8 mouse cellular contexts compared by ENCODE assay signal in the genomic region with DNA sequence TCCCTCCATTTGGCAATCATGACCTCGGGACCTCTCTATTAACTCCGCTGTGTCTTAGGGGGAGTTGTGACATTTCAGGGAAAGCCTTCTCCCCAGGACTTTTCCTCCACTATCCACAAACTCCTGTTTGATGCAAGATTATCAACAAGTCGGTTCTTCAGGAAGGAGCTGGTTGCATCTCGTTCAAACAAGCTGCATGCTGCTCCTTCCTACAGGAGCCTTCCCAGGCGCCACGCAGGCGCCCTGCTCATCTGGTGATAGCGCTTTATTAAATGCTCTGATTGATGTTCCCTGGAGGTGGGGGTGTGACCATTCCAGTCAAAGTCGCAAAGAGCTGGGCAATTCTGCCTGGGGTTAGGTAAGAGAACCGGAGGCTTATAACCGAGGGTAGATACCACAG. TPM values are rescaled to one million over a fixed set of nuclear protein-coding genes. Genes with fewer than 3 reads are reported as not detected.
DNase-seq lines count a peak whose midpoint lies in the region; ATAC-seq lines count a peak whose summit lies in the region.

No protein-coding gene starts in this region.

- H3K27me3 ChIP-seq in kidney, embryonic 15.5 days, result peaks cover 27% of the 10 kb centered on the region
- H3K27me3 ChIP-seq in forebrain, embryonic 10.5 days (ENCODE audit: poor library complexity, severe bottlenecking), result peaks cover 75% of the 10 kb centered on the region
- H3K27me3 ChIP-seq in neural tube, embryonic 15.5 days (replicated peaks), result peaks cover 16% of the 10 kb centered on the region; the same call in 1 of the 2 replicates

- H3K4me1 ChIP-seq in kidney, embryonic 15.5 days, result peaks cover 24% of the 10 kb centered on the region
- H3K4me1 ChIP-seq in forebrain, embryonic 10.5 days, result peaks cover 23% of the 10 kb centered on the region
- peaks cover 29% of the 10 kb centered on the region for H3K4me1 ChIP-seq in neural tube, embryonic 15.5 days

- intact Hi-C loops in left cerebral cortex, postnatal 36 days (cut with DNase I), result loop anchor here (2.0 to 5.0 kb wide), 2 partner anchors 59 to 100 kb away; no protein-coding TSS in a partner anchor

- peak overlapping the region; percentile 93 for H3K4me2 ChIP-seq in kidney, embryonic 15.5 days
- peak overlapping the region; percentile 92 for H3K4me2 ChIP-seq in neural tube, embryonic 15.5 days

- H3K27ac ChIP-seq in kidney, embryonic 15.5 days, result peak overlapping the region; percentile 89
- peak overlapping the region; percentile 87 for H3K27ac ChIP-seq in forebrain, embryonic 10.5 days
- peak overlapping the region; percentile 78; the same call in 1 of the 2 replicates for H3K27ac ChIP-seq in neural tube, embryonic 15.5 days (replicated peaks)

- H3K9ac ChIP-seq in kidney, embryonic 15.5 days, result peak overlapping the region; percentile 78; the same call in 1 of the 2 replicates
- peak overlapping the region; percentile 69 for H3K9ac ChIP-seq in neural tube, embryonic 15.5 days (replicated peaks)

- H3K36me3 ChIP-seq in kidney, embryonic 15.5 days, result no peaks in the 10 kb centered on the region
- no peaks in the 10 kb centered on the region for H3K36me3 ChIP-seq in forebrain, embryonic 10.5 days (replicated peaks)
- no peaks in the 10 kb centered on the region for H3K36me3 ChIP-seq in neural tube, embryonic 15.5 days

- WGBS in kidney, embryonic 15.5 days, result 7% methylated on average over 11 of the region's 11 CpGs
- WGBS in forebrain, embryonic 10.5 days, result 9% methylated on average over 11 of the region's 11 CpGs
- 9% methylated on average over 11 of the region's 11 CpGs for WGBS in neural tube, embryonic 15.5 days

- no peak for DNase-seq in kidney, postnatal 25 days
- no peak for DNase-seq in forebrain, embryonic 10.5 days (ENCODE audit: extremely low spot score, low spot score)
- DNase-seq in kidney, postnatal 4 days, result peak; percentile 13 to 41
- no peak for DNase-seq in left cerebral cortex, postnatal 36 days (ENCODE audit: low spot score in 2 of 2)
- DNase-seq in thymus, adult 18-20 months, result no peak

- H3K4me3 ChIP-seq in kidney, embryonic 15.5 days (replicated peaks), result peak overlapping the region; percentile 72
- H3K4me3 ChIP-seq in forebrain, embryonic 10.5 days, result peak overlapping the region; percentile 77
- H3K4me3 ChIP-seq in neural tube, embryonic 15.5 days (replicated peaks), result peak overlapping the region; percentile 70

- H3K9me3 ChIP-seq in kidney, embryonic 15.5 days (replicated peaks), result no peaks in the 10 kb centered on the region
- no peaks in the 10 kb centered on the region for H3K9me3 ChIP-seq in forebrain, embryonic 10.5 days
- H3K9me3 ChIP-seq in neural tube, embryonic 15.5 days (replicated peaks), result no peaks in the 10 kb centered on the region

- ATAC-seq in kidney, embryonic 15.5 days (replicated peaks; ENCODE audit: low FRiP score), result no peak
- ATAC-seq in neural tube, embryonic 15.5 days (ENCODE audit: low FRiP score), result 0 out of 2 replicates have a peak, but pooled peaks have one; percentile 1
- ATAC-seq in erythroid progenitor cell, adult 5-6 weeks (replicated peaks; ENCODE audit: low FRiP score, poor library complexity, severe bottlenecking), result no peak

RNA-seq across cellular contexts. Expression of gene Prima1, which starts 1.1 kb away (rescaled TPM):
- polyA plus RNA-seq in kidney, embryonic 15.5 days (2015; fragmentation: Nextera tagmentation; extraction: Ambion mirVana), result 0.62 and 1.2 TPM in 2 replicates
- polyA plus RNA-seq in forebrain, embryonic 10.5 days (2016; fragmentation: Nextera tagmentation; extraction: Ambion mirVana), result not detected in 2 replicates
- 2.0 and 3.2 TPM in 2 replicates for polyA plus RNA-seq in neural tube, embryonic 15.5 days (2015; fragmentation: Nextera tagmentation; extraction: Ambion mirVana)
- total RNA-seq in left cerebral cortex, postnatal 36 days (2021), result 1 to 10 TPM; 6.6 to 6.9 TPM
- total RNA-seq in erythroid progenitor cell, adult 5-6 weeks (2015; ENCODE audit: low replicate concordance), result not detected in 2 replicates
- not detected in 2 replicates for total RNA-seq in erythroid progenitor cell, adult 5-6 weeks (2017; ENCODE audit: low replicate concordance)

Comparison
In these comparisons a context has a peak if more than half of its experiments do, and no peak if none do; other contexts are left out.
1. DNase-seq: peak in kidney, postnatal 4 days (2 of 2); none in kidney, postnatal 25 days (0 of 2), forebrain, embryonic 10.5 days (single experiment), left cerebral cortex, postnatal 36 days (0 of 2) and thymus, adult 18-20 months (0 of 2).
2. Peak in every context shown above with its lines, with median percentiles within 50 percentile points of each other: H3K27ac ChIP-seq and H3K4me3 ChIP-seq.